Mouse (Mus musculus) left cerebral cortex, postnatal 4 days (tissue): ENCODE data around the gene Rnf2. TPM values are rescaled to one million over a fixed set of nuclear protein-coding genes. Genes with fewer than 3 reads are reported as not detected.

Source experiments
- microRNA-seq: library from miRNA; unstranded; fragments of <30 nt; microRNA quantifications from one replicate; pipeline ENCODE4 v1.2.0, GENCODE M21; 2022
- total RNA-seq, 2 experiments: library from RNA; stranded (reverse); gene quantifications; 2 replicates each; pipeline ENCODE4 v1.2.3; 2021

Gene Rnf2
- total RNA-seq, 2 experiments from 2014 or later: 62.9 to 79.5 TPM

Small RNA genes lying within 50 kb of the gene (microRNA-seq; reads per million reads assigned to microRNA genes)
- gene Mir7682: 1.2 reads per million

Other genes with a start within 250 kb of the Rnf2 start
- gene Ivns1abp, start 156.5 kb downstream of the Rnf2 start, total RNA-seq: 100 to 1,000 TPM; 257 to 290 TPM
- 1 to 10 TPM; 9.2 to 9.4 TPM for gene Swt1, start 72.5 kb downstream of the Rnf2 start, total RNA-seq
- gene Trmt1l, start 72.4 kb downstream of the Rnf2 start, total RNA-seq: 10 to 100 TPM; 21.3 to 22.6 TPM
- gene Fam129a, start 70.2 kb upstream of the Rnf2 start, total RNA-seq: 1 to 10 TPM; 2.6 to 5.3 TPM